Mouse (Mus musculus) ES-Bruce4 (cell line): ENCODE results near the gene Cdk5rap2.

Source experiments
- CTCF ChIP-seq: IDR thresholded peaks from one replicate; pipeline ENCODE4 v1.8.1; 2011; ENCODE audit warnings: low read depth, low read length
- EP300 ChIP-seq: IDR thresholded peaks from 2 replicates; pipeline ENCODE4 v1.6.1; 2011; ENCODE audit warnings: low read depth, low read length; ENCODE audit not compliant: insufficient read depth
- POLR2A ChIP-seq: IDR thresholded peaks from one replicate; pipeline ENCODE4 v1.8.1; 2011; ENCODE audit warnings: low read length; ENCODE audit not compliant: insufficient read depth

- TF ChIP-seq CTCF (no peak), EP300 (no peak), POLR2A (no peak)
Observed at GRCm38 (mm10) chr4:70312170-70312569, 98.1 kb downstream of the Cdk5rap2 start.
